Mouse (Mus musculus): ENCODE measurements around the gene Nup93. TPM values are rescaled to one million over a fixed set of nuclear protein-coding genes. Genes with fewer than 3 reads are reported as not detected.

The Nup93 gene
- polyA plus RNA-seq, 1 experiment from 2014 or later: 146 TPM

DNA sequence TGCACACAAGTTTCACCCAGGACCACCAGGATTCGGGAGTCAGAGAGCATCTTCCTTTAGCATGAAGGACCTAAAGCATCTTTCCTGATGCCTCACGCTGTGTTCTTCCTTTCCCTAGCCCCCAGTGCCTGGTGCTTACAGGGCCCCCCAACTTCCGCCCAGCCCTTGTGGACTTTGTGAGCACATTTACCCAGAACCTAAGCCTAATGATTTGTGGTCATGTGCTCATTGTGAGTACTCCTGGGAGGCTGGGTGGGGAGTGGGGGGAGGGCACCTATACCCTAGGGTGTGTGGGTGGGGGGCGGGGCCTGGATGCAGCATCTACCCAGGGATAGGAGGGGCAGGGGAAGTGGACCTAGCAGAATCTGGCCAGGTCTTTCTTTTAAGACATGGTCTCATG lies 131.3 kb downstream of the Nup93 start:
- no peak for DNase-seq (ENCODE audit: low spot score)
- H3K27ac ChIP-seq: no peak overlapping the region

DNA sequence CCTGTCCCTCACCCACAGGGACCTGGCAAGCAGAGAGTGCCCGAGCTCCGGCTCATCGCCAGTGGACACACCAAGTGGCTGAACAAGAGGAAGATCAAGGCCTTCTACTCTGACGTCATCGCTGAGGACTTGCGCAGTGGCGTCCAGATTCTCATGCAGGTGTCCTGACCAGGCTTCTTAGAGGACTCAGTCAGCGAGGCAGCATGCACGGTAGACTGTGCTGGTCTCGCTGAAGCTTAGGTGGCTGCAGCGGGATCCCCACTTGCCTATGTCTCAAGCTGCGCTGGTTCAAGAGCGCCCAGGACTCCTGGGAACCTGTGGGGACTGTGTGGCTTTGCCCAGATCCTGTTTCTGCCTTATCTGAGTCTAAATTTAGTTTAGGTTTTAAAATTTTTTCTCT lies 131.9 kb downstream of the Nup93 start:
- H3K36me3 ChIP-seq: no peaks in the 10 kb centered on the region
- H3K4me3 ChIP-seq: no peak overlapping the region
- H3K4me1 ChIP-seq: no peaks in the 10 kb centered on the region
- no peaks in the 10 kb centered on the region for H3K27me3 ChIP-seq (ENCODE audit: low read depth, poor library complexity, severe bottlenecking)
- DNase-seq (ENCODE audit: low spot score): no peak
- 92% methylated on average over 13 of the region's 13 CpGs for WGBS
- no peak overlapping the region for H3K27ac ChIP-seq
- no peaks in the 10 kb centered on the region for H3K9me3 ChIP-seq (replicated peaks)

More for the DNA sequence above, 131.3 kb downstream of the Nup93 start:
- WGBS: 90% methylated on average over 4 of the region's 4 CpGs
- Histone ChIP-seq H3K27me3 (ENCODE audit: low read depth, poor library complexity, severe bottlenecking) (no peaks in the 10 kb centered on the region), H3K4me3 (no peak overlapping the region), H3K9me3 (replicated peaks) (no peaks in the 10 kb centered on the region), H3K4me1 (no peaks in the 10 kb centered on the region), H3K36me3 (no peaks in the 10 kb centered on the region)

DNA sequence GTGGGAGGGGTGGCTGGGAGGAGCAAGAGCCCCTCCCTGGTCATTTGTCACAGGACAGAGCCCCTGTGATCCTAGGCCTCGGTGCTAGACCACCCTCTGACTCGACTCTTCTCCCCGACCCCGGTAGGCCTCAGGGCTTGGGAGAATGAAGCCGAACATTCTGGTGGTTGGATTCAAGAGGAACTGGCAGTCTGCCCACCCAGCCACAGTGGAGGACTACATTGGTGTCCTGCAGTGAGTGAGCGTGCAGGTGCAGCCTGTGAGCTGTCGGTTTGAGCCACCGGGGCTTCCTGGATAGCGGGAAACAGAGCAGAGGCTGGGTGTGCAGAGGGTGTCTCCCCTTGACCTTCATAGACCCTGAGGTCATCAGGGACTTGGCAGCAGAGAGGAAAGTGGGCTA lies 134.1 kb downstream of the Nup93 start:
- Histone ChIP-seq H3K9me3 (replicated peaks) (no peaks in the 10 kb centered on the region), H3K27ac (no peak overlapping the region), H3K4me1 (no peaks in the 10 kb centered on the region), H3K27me3 (ENCODE audit: low read depth, poor library complexity, severe bottlenecking) (no peaks in the 10 kb centered on the region), H3K4me3 (no peak overlapping the region), H3K36me3 (no peaks in the 10 kb centered on the region)
- WGBS: 65% methylated on average over 9 of the region's 9 CpGs
- DNase-seq (ENCODE audit: low spot score): no peak

DNA sequence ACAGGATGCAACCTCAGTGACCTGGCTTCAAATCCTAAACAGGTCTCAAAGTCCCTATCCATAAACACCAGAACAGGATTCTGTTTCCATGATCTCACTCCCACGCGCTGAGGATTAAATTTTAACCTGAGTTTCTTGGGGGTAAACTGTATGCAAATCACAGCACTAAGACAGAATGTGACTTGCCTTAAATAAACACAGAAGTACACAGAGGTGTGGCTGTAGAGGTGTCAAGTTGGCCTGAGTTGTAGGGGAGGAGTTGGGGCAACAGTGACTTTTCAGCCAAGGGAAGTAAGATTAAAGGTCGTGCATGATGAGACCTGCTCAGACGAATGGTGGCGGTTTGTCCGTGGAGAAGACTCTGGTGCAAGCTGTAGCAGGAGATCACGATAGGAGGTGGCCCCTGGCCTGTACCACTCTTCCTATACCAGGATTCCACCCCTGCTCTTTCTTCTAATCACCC lies 139.7 kb downstream of the Nup93 start:
- H3K9me3 ChIP-seq (replicated peaks): no peaks in the 10 kb centered on the region
- H3K4me1 ChIP-seq: no peaks in the 10 kb centered on the region
- DNase-seq (ENCODE audit: low spot score): no peak
- no peaks in the 10 kb centered on the region for H3K36me3 ChIP-seq
- no peaks in the 10 kb centered on the region for H3K27me3 ChIP-seq (ENCODE audit: low read depth, poor library complexity, severe bottlenecking)
- WGBS: 80% methylated on average over 7 of the region's 7 CpGs
- no peak overlapping the region for H3K4me3 ChIP-seq
- no peak overlapping the region for H3K27ac ChIP-seq

DNA sequence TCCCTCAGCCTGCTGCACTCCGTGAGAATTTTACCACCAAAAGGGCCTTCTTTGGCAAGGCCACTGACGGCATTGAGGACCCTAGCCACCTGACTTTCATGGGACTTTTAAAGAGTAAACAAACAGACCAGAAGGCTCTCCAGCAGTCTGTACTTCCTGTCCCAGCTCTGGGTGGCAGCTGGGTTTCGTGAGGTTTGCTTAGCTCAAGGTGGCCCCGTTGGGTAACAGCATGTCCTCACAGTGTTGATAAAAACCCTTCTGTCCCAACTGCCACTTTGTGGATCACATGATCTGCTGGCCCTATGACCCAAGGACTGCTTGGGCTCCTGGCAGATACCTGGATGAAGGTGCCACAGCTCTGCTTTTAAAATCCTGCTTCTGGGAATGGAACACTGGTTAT lies 140.2 kb downstream of the Nup93 start:
- Histone ChIP-seq H3K4me3 (no peak overlapping the region), H3K27me3 (ENCODE audit: low read depth, poor library complexity, severe bottlenecking) (no peaks in the 10 kb centered on the region), H3K36me3 (no peaks in the 10 kb centered on the region), H3K27ac (no peak overlapping the region), H3K9me3 (replicated peaks) (no peaks in the 10 kb centered on the region), H3K4me1 (no peaks in the 10 kb centered on the region)
- WGBS: 73% methylated on average over 4 of the region's 4 CpGs
- DNase-seq (ENCODE audit: low spot score): no peak

DNA sequence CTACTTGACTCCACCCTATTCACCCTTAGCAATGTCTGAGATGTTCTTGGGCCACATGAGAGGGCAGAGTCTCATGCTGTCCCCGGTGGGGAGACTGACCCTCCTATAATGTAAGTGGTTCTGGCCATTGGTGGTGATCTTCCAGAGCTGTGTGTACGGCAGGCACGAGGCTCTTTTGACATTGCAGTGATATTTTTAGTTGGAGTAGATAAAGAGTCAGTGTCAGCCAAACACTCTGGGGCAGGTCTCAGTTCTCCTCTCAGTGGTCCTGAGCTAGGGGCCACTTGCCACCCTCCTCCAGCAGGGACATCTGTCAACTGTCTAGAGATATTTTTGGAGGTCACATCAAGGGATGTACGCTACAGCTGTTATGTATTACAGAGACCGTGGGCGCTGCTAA lies 142.9 kb downstream of the Nup93 start:
- Histone ChIP-seq H3K36me3 (no peaks in the 10 kb centered on the region), H3K27ac (no peak overlapping the region), H3K4me3 (no peak overlapping the region), H3K4me1 (no peaks in the 10 kb centered on the region), H3K27me3 (ENCODE audit: low read depth, poor library complexity, severe bottlenecking) (no peaks in the 10 kb centered on the region), H3K9me3 (replicated peaks) (no peaks in the 10 kb centered on the region)
- 81% methylated on average over 6 of the region's 6 CpGs for WGBS
- no peak for DNase-seq (ENCODE audit: low spot score)

DNA sequence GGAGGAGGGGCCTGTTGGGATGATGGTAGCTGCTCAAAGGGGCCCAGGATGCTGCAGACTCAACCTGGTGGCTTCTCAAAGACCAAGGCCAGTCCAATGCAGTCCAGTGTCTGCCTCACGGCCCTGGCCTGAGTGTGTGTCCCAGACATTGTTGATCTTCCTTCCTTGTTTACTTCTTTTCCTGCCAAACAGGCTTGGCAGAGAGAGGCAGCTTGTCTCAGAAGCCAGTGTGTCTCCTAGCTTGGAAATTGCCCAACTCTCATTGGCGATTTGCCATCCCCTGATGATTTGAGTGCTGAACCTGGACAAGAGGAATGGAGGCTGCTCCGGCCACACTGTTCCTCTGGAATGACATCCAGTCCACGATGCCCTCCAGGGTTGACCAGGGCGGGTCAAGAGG lies 144.2 kb downstream of the Nup93 start:
- DNase-seq (ENCODE audit: low spot score): no peak
- no peak overlapping the region for H3K27ac ChIP-seq
- no peak overlapping the region for H3K4me3 ChIP-seq
- WGBS: 82% methylated on average over 5 of the region's 5 CpGs
- no peaks in the 10 kb centered on the region for H3K9me3 ChIP-seq (replicated peaks)
- H3K36me3 ChIP-seq: no peaks in the 10 kb centered on the region
- H3K4me1 ChIP-seq: peaks cover 8% of the 10 kb centered on the region; the same call in 1 of the 2 replicates
- no peaks in the 10 kb centered on the region for H3K27me3 ChIP-seq (ENCODE audit: low read depth, poor library complexity, severe bottlenecking)

DNA sequence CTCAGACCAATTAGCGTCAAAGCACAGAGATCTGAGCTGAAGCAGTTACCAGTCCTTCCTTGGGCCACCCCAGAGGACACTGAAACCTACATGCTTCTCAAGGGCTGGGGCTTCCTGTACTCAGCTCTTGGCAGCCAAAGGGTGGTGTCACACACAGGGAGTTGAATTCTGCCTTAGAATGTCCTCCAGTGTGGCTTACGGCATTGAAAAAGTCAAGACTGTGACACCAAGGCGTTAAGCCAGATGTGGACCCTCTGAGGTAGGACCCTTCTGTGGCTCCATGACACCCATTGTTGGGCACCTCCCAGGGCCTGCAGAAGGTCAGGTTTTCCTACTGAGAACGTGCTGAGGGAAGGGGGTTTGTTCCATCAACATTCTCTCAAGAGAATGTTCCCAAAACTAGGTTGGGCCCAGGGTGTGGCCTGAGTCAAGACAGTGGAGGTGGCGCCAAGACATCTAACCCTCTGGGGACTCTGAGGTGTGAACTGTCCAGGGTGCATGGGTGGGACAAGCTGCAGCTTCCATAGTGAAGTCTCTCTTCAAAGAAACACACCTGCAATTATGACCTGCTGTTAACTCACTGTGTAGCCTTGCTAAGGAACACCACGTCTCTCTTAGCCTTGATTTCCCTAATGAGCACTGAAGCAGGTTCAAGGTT lies 147.5 kb downstream of the Nup93 start:
- Histone ChIP-seq H3K9me3 (replicated peaks) (no peaks in the 10 kb centered on the region), H3K27ac (no peak overlapping the region), H3K4me3 (no peak overlapping the region), H3K27me3 (ENCODE audit: low read depth, poor library complexity, severe bottlenecking) (no peaks in the 10 kb centered on the region), H3K36me3 (no peaks in the 10 kb centered on the region), H3K4me1 (peaks cover 8% of the 10 kb centered on the region; the same call in 1 of the 2 replicates)
- DNase-seq (ENCODE audit: low spot score): no peak
- 85% methylated on average over 6 of the region's 6 CpGs for WGBS

DNA sequence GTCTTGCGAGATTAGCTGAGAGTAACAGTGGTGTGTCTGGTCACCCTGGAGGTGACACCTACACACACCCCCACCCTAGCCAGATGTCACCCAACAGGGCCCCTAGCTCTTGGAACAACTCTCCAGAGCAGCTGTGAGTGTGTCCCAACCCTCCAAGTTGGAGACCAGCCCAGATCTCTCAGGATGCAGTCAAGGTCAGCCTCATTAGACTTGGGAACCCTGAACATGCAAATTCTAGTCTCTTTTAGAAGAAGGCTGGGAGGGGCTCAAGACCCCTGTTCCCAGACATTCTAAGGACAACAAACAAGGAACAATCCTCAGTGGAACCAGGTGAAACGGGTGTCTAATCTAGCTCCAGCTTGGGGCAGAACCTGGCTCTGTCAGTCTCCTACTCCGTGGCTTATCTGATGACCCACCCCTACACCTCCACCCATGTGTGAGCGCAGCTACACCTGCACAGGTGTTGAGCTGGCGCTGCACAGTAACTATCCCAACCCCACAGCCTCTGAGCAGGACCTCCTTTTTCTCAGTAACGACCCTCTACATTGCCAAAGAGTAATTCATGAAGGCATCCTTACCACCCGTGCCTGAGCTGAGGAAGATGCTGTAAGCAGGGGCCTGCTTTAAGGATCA lies 148.4 kb downstream of the Nup93 start:
- no peaks in the 10 kb centered on the region for H3K9me3 ChIP-seq (replicated peaks)
- no peak overlapping the region for H3K4me3 ChIP-seq
- H3K36me3 ChIP-seq: no peaks in the 10 kb centered on the region
- no peak overlapping the region for H3K27ac ChIP-seq
- WGBS: 78% methylated on average over 7 of the region's 7 CpGs
- no peaks in the 10 kb centered on the region for H3K27me3 ChIP-seq (ENCODE audit: low read depth, poor library complexity, severe bottlenecking)
- H3K4me1 ChIP-seq: peaks cover 8% of the 10 kb centered on the region; the same call in 1 of the 2 replicates
- no peak for DNase-seq (ENCODE audit: low spot score)

DNA sequence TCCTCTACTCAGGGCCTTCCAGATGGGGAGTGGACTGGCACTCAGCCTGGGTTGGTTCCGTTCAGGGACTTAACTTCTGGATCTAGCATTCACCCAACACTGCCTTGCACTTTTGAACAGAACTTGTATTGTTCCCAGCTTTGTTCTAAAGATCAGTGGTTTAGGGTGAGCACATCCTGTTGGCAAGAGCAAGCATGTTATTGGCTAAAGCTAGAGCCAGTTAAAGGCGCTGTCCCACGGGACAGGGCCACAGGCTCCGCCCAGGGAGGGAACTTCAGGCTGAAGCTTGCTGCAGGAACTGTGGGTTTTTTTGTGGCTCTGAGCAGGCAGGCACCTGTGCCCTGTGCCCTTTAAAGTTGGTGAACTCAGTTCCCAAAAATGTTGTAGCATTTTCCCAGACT lies 148.9 kb downstream of the Nup93 start:
- 53% methylated on average over 4 of the region's 4 CpGs for WGBS
- H3K27me3 ChIP-seq (ENCODE audit: low read depth, poor library complexity, severe bottlenecking): no peaks in the 10 kb centered on the region
- H3K27ac ChIP-seq: no peak overlapping the region
- H3K9me3 ChIP-seq (replicated peaks): no peaks in the 10 kb centered on the region
- H3K36me3 ChIP-seq: no peaks in the 10 kb centered on the region
- peaks cover 8% of the 10 kb centered on the region; the same call in 1 of the 2 replicates for H3K4me1 ChIP-seq
- DNase-seq (ENCODE audit: low spot score): no peak
- no peak overlapping the region for H3K4me3 ChIP-seq

DNA sequence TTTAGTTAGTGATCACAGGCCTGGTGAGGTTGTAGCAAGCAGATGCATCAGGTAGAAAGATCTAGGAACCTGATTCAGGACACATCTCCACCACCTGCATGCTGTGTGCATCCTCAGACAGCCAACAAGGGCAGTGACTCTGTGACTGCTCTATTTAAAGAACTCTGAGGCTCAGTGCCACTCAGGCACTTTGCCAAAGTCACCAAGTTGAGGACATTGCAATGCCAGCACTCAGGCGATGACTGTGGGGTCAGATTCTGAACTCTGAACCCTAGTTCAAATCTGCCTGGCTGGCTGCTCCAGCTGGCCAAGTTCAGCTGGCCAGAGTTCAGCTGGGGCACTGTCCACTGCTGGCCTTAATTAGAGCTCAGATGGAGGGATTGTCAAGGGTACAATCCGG lies 149.5 kb downstream of the Nup93 start:
- H3K4me3 ChIP-seq: no peak overlapping the region
- WGBS: 87% methylated on average over 2 of the region's 2 CpGs
- H3K27ac ChIP-seq: no peak overlapping the region
- no peaks in the 10 kb centered on the region for H3K9me3 ChIP-seq (replicated peaks)
- no peak for DNase-seq (ENCODE audit: low spot score)
- H3K36me3 ChIP-seq: no peaks in the 10 kb centered on the region
- no peaks in the 10 kb centered on the region for H3K27me3 ChIP-seq (ENCODE audit: low read depth, poor library complexity, severe bottlenecking)
- H3K4me1 ChIP-seq: peaks cover 8% of the 10 kb centered on the region; the same call in 1 of the 2 replicates

DNA sequence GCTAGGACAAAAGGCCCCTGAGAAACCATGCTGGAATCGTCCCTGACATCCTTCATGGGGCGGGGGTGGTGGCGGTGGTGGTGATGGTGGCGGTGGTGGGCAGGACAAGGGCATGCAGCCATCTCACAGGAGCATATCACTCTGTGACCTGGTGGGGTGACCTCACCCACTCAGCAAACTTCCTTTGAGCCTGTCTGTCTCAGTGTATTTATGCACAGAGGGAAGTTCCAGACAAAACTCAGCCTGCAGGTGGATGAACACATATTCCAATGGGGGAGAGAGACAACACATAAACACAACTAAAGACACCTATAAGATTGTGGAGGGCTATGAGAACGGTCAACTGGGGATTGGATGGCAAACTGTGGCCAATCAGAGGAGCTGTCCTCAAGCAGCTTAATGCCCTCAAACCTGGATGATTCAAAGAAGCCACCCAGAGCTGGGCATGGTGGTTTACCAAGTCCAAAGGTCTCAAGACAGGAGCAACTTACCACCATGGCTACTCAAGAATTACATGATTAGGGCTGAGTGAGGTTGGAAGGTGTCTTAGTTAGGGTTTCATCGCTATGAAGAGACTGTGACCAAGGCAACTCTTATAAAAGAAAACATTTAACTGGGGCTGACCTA lies 150.4 kb downstream of the Nup93 start:
- Histone ChIP-seq H3K36me3 (no peaks in the 10 kb centered on the region), H3K4me3 (no peak overlapping the region), H3K27ac (no peak overlapping the region), H3K4me1 (peaks cover 8% of the 10 kb centered on the region; the same call in 1 of the 2 replicates), H3K9me3 (replicated peaks) (no peaks in the 10 kb centered on the region), H3K27me3 (ENCODE audit: low read depth, poor library complexity, severe bottlenecking) (no peaks in the 10 kb centered on the region)
- no peak for DNase-seq (ENCODE audit: low spot score)
- WGBS: 92% methylated on average over 6 of the region's 6 CpGs

DNA sequence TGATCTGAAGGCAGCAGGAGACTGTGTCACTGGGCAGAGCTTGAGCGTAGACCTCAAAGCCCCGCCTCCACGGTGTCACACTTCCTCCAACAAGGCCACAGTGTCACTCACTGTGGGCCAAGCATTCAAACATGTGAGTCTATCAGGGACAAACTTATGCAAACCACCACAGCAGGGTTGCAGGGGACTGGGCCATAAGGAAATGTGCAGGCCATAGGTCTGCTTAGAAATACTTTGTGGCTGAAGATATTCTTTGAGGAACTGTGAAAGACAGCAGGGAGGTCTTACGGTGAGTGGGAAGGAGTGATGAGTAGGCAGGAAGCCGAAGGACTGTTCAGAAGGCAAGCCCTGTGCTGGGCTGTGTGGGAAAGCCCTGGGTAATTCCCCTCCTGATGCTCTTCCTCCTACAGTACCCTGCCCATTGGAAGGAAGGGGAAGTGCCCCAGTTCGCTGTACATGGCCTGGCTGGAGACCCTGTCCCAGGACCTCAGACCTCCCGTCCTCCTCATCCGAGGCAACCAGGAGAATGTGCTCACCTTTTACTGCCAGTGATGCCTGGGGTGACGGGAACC lies 151.1 kb downstream of the Nup93 start:
- 83% methylated on average over 9 of the region's 9 CpGs for WGBS
- no peaks in the 10 kb centered on the region for H3K9me3 ChIP-seq (replicated peaks)
- no peaks in the 10 kb centered on the region for H3K27me3 ChIP-seq (ENCODE audit: low read depth, poor library complexity, severe bottlenecking)
- no peak overlapping the region for H3K27ac ChIP-seq
- DNase-seq (ENCODE audit: low spot score): no peak
- H3K4me3 ChIP-seq: no peak overlapping the region
- no peaks in the 10 kb centered on the region for H3K36me3 ChIP-seq
- peaks cover 11% of the 10 kb centered on the region; the same call in 1 of the 2 replicates for H3K4me1 ChIP-seq

Data from limb, embryonic 10.5 days (tissue).